Mouse (Mus musculus): ENCODE results near the gene Zbtb24.
A peak's percentile ranks its signal among the peaks of the same experiment; 100 is the strongest.

The Zbtb24 gene

GRCm38 (mm10) chr10:41467325-41467724 lies 17.1 kb downstream of the Zbtb24 start:
- no peak for DNase-seq

GRCm38 (mm10) chr10:41470693-41471092 lies 20.5 kb downstream of the Zbtb24 start:
- DNase-seq, result no peak

GRCm38 (mm10) chr10:41472534-41472933 lies 22.4 kb downstream of the Zbtb24 start:
- no peak for DNase-seq

- DNase-seq, result no peak
Measured at GRCm38 (mm10) chr10:41472962-41473481, 22.8 kb downstream of the Zbtb24 start.

- peak in 1 of 2 experiments; percentile 29 for DNase-seq
Measured at GRCm38 (mm10) chr10:41473782-41474468, 23.7 kb downstream of the Zbtb24 start.

GRCm38 (mm10) chr10:41474981-41475391 lies 24.8 kb downstream of the Zbtb24 start:
- no peak for DNase-seq

- peak; percentile 74 to 82 for DNase-seq
Measured at GRCm38 (mm10) chr10:41476171-41477017, 26.2 kb downstream of the Zbtb24 start, which contains the start of gene Mical1. Gene Mical1 (plus strand): TSS chr10:41476314.

GRCm38 (mm10) chr10:41477018-41477277 lies 26.8 kb downstream of the Zbtb24 start:
- DNase-seq, result peak; percentile 32 to 36

- DNase-seq, result peak; percentile 70 to 84
Measured at GRCm38 (mm10) chr10:41477278-41478181, 27.3 kb downstream of the Zbtb24 start.

- DNase-seq, result no peak
Measured at GRCm38 (mm10) chr10:41479961-41480360, 29.8 kb downstream of the Zbtb24 start.

- DNase-seq, result no peak
Measured at GRCm38 (mm10) chr10:41480938-41481880, 31.0 kb downstream of the Zbtb24 start.

GRCm38 (mm10) chr10:41482446-41482845 lies 32.3 kb downstream of the Zbtb24 start:
- no peak for DNase-seq

GRCm38 (mm10) chr10:41485778-41486177 lies 35.6 kb downstream of the Zbtb24 start:
- DNase-seq, result no peak

- DNase-seq, result no peak
Measured at GRCm38 (mm10) chr10:41486506-41487170, 36.5 kb downstream of the Zbtb24 start.

GRCm38 (mm10) chr10:41488877-41489276 lies 38.7 kb downstream of the Zbtb24 start:
- no peak for DNase-seq

GRCm38 (mm10) chr10:41489294-41489693 lies 39.1 kb downstream of the Zbtb24 start:
- DNase-seq, result peak in 1 of 2 experiments; percentile 51

- DNase-seq, result peak; percentile 97 to 98
Measured at GRCm38 (mm10) chr10:41489708-41490517, 39.7 kb downstream of the Zbtb24 start, which contains the start of the genes Smpd2 and Ppil6. Gene Smpd2 (minus strand): TSS chr10:41490369. Gene Ppil6 (plus strand): TSS chr10:41490439.

- no peak for DNase-seq
Measured at GRCm38 (mm10) chr10:41490518-41490873, 40.3 kb downstream of the Zbtb24 start.

GRCm38 (mm10) chr10:41491111-41491510 lies 40.9 kb downstream of the Zbtb24 start:
- peak; percentile 35 to 36 for DNase-seq

GRCm38 (mm10) chr10:41500941-41501340 lies 50.8 kb downstream of the Zbtb24 start:
- DNase-seq, result peak in 1 of 2 experiments; percentile 36
